Mouse (Mus musculus) spleen, adult 12 weeks (tissue): Measurements from ENCODE around the gene Egflam.

Experiments used
- DNase-seq: peaks from one replicate; pipeline ENCODE4 v3.0.0; 2022; ENCODE audit warnings: low spot score

The Egflam gene

DNA sequence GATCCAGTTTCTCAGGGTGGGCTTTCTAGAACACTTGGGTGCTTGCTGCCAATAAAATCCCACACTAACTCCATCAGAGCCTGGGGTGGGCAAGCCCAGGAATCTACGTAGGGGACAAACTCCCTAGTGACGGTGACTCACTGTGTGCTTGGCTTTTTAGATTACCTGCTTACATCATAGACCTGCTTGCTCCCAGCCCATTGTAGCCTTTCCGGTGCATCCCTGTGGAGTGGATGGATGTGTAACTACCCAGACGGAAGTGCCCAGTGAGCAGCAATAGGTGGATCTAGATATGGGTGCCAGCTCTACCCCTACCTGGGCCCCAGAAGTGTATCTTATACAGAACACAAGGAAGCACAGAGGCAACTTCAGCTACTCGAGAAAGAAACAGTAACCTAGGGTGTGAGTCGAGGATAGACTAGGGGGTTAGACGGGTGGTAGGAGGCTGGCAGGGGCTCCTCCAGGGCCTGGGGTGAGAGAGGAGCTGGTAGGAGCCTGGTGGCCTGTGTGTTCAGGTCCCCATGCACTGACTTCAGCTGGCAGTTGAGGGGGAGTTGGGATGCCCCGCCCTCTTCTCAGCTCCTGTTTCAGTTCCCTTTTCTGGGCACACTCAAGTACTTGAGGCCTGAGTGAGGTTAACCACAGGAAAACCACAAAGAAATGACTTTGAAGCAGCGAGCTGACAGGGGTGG, 181.5 kb downstream of the Egflam start:
- peak; percentile 30 for DNase-seq

DNA sequence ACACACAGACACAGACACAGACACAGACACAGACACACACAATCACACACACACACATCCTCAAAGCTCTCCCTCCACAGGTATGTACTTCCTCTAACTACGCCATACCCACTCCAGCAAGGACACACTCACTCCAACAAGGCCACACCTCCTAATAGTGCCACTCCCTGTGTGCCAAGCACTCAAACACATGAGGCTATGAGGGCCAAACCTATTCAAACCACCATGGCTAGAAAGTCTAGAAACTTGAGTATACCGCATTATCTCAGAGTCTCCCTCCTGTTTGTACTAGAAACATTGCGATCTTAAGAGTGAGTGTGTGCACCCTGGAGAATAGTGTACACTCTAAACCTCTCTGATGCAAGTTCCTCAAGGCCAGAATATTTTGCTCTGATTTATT, 182.3 kb downstream of the Egflam start:
- no peak for DNase-seq

DNA sequence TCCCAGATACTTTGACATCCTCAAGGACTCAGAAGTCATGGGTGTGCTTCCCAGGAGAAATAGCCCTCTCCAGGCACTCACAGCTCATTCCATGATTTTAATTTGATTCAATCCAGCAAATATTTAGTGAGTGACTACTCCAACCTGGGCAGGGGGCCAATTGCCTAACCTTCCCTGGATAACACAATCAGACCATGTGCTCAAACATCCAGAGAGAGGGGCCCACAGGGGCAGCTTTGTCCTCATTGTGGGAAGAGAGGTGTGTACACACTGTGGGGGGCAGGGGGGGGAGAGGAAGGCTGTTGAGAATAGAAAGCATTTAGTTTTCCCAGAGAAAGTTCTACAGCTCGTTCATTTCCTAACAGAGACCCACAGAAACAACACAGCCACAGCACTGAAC, 184.5 kb downstream of the Egflam start:
- DNase-seq, result no peak

DNA sequence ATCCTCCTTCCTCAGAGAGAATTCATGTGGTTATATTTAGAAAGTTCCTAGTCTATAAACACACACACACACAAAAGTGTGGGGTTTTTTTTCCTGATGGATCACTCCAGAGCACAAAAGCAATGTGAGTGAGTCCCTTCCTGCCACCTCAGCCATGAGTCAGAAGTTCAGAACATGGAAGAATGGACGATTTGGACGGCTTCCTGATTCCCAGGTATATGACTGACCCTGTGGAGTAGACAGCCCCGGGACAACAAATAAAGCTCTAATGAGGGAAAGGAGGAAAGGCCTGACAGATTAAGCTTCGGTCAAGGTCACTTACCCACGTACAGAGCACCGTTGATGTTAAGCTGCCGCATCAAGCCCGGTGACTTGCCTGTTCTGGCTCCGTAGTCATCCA, 190.0 kb downstream of the Egflam start:
- DNase-seq, result no peak

DNA sequence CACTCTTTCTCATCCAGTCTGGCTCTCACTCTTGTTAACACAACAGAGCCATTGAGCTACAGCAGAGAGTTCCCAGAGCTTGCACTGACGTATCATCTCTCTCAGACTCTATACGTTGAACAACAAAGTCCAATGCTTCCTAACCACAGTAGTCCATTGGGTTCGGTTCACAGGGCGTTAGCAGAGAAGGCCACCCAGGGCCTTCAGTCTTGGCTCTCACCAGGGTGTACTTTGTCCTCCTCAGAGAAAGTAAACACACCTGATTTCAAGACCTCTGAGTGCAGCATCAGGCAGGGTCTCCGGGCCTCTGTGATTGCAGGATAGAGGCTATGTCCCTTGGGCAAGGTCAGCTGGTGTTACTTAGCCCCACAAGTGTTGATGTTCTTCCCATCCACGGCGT, 190.9 kb downstream of the Egflam start:
- DNase-seq, result no peak

DNA sequence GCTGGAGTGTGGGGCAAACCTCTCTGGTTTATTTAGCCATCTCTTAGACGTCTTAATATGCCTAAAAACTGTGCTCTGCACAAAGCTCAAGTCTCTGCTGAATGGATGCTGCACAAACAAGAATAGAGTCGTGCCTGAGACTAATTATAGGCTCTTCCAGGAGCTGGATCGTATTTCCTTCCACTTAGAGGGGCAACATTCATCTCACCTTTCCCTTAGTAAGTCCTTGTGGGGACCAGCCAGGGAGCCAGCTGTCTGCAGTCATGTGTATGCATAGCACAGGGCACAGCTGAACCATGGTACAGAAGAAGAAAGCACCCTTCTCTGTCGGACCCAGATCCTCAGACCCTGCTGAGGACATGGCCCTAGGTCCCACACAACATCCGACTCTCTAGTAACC, 192.1 kb downstream of the Egflam start:
- no peak for DNase-seq

DNA sequence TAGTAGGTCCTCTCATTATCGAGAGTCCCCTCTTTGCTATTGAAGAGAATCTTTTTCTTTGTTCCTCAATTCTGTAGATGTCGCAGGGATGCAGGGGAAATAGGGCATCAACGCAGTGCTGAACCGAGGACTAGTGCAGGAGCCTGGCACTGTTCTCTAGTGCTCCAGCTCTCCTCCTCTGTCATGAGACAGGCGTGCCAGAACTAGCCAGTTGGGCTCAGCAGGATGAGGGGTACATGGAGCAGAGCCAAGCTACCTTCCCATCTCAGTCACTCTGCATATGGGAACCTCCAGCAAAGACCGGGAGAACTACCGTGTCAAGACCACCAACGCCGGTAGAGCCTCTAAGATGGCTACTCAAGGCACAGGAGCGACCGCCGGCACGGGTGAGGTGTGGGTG, 193.3 kb downstream of the Egflam start:
- no peak for DNase-seq

DNA sequence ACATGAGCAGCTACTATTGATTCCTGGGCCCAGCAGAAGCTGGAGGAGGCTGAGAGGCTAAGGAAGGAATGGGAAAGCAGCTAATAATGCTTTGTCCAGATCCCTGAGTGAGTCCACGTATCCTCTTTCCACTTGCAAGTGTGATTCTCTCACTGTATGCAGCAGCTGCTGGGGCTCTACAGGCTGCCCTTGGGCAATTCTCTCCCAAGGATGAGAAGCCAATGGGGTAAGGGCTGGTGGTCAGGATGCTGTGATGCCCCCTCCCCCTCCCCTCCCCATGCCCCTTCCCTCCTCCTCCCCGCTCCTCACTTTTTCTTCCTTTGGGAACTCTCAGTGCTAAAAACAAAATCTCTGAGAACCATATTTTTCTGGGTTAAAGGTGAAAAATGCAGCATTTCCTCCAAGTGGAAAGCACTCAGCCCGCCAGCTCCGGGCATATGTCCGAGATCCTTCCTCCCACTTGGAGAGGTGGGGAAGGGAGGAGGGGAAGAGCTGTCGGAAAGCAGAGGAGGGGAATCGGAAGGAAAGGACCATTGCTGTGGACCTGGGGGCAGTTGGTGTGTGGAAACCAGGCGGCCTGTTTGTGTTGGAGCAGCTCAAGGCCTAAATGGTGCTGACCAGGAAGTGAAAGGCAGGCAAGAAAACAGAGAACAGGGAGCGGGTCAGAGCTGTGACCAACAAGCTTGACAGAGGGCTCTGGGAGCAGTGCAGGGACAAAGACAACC, 194.4 kb downstream of the Egflam start:
- DNase-seq, result no peak

DNA sequence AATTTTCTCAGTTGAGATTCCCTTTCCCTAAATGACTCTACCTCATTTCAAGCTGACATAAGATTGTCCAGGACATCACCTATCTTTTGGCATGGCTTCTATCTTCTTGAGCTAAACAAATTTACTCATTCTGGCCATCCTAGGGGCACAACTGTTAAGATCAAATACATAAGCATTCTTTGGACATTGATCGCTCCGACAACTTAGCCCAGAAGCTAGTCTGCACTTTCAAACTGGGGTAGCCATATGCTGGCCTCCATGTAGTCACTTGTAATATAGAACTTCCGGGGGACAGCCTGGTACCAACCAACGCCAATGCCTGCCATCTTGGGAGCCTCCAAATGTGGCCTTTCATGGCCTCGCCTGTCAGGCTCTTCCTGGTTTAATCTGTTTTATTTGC, 195.2 kb downstream of the Egflam start:
- no peak for DNase-seq

DNA sequence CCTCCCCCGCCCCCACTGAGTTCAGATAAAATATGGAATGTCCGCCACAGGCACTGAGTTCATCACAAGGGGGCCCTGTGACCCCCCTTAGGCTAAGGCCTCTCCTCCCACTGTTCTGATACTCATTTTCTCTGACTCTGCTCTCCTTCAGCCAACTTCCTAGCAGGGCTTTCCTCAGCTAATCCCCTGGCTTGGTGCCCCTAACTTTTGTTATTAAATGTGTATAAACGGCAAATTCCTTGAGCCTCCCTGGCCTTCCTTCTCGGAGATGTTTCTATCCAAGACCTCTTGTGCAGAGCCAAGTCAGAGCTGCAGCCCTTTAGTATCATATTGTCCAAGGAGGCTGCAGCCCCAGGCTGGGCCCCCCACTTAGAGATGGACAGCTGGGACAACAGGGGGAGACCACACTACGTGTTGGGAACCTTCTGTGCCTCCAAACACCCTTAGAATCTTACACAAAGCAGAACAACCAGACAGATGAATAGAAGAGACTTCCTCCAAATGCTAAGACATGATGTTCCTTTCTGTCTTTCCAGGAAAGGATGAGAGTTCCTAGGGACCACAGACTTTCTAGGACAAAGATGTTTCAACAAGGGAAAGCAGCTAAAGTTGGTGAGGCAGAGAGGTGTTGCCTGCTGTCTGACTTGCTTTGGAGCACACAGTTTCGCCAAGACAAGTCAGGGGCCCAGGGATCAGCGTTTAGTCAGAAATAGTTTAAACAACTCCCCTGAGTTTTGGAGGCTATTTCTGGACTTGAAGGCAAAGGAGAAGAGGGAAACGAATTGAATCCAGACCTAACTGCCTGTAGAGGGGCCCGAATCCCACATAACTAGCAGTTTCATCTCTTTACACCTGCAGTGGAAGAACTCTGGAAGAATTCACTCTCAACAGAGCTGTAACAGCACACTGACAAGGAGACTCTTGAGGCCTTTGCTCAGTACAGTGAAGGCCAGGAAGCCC, 196.5 kb downstream of the Egflam start:
- DNase-seq, result no peak

DNA sequence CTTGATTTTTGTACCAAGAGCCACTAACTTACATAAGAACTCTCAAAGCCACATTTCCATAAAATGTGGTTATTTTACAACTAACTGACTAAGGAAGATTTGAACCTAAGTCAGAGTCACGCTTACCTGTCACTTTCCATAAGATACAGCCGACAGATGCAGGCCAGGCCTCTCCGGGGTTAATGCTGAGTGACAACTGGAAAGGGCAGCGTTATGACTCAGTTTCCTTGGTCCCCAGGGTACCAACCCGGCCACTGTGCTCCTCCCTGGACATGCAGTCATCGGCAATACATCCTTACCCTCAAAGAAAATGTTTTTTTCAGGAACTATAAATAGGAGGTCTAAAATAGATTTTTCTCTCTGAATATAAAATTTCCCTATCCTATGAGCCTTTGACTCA, 197.9 kb downstream of the Egflam start:
- no peak for DNase-seq

DNA sequence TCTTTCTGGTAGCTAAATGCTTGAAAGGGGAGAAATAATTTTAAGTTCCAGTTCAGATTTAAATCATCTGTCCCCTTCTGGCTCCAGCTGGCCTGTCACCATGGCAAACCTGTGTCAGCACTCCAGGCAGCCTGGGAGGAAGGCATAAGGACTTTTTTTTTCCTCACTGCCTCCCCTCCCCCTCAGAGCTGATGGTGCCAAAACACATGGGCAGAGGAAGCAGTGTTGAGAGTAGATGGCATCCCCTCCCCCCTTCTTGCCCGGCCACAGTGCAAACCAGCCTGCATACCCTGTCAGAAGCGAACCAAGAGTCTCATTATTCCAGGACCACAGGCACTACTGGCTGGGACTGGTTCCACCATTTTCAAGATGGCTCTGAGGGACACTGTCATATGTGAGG, 199.4 kb downstream of the Egflam start:
- DNase-seq, result no peak

DNA sequence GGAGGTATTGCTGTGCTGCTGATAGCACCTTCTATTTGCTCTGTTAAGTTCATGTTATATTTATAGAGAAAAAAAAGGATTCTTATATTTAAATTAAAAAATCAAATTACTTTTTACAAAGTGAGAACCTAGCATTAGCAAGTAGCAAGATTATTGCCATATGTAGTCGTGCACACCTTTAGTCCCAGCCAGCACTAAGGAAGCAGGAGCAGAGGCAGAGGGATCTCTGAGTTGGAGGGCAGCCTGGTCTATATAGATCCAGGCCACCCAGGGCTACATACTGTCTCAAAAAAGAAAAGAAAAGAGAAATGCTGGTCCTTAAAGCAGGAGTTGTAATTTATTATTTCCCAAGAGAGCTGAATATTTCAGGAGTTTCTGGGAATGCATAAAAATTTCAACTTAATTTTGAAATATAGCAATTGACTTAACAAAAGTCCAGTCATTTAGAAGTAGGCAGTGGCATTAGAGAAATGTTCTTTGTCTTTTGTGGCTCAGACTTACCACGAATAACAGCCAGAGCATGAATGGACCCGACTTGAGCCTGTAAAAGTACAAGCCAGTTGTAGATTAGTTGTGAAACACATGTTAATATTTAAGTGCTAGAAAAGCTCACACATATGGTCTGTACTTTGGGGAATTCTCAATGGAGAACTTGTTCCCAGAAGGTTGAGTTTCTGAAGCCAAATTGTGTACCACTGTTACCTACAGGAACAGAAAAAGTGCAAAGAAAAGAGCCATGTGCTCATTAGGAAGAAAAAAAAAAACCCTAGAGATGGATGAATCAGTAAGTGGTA, 200.3 kb downstream of the Egflam start:
- no peak for DNase-seq

DNA sequence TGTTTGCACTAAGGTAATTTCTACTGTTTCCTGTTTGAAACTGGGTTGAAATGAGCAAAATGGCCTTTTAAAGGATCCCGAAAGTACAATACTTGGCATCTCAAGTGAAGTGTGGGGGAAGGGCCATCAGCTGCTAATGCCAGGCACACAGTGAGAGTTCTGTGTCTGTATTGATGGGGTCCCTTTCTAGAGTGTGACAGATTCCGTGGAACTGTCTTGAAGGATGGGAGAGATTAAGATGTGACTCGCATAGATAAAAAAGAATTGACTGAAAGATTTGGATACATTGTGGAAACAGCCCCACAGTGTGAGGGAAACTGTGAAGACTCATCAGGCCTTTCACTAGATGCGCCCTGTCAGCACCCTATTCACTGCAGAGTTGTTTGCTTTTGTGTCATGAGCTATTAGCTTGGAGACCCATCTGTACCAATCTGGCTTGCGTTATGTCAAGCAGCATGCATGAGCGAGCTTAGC, 203.4 kb downstream of the Egflam start:
- DNase-seq, result no peak

DNA sequence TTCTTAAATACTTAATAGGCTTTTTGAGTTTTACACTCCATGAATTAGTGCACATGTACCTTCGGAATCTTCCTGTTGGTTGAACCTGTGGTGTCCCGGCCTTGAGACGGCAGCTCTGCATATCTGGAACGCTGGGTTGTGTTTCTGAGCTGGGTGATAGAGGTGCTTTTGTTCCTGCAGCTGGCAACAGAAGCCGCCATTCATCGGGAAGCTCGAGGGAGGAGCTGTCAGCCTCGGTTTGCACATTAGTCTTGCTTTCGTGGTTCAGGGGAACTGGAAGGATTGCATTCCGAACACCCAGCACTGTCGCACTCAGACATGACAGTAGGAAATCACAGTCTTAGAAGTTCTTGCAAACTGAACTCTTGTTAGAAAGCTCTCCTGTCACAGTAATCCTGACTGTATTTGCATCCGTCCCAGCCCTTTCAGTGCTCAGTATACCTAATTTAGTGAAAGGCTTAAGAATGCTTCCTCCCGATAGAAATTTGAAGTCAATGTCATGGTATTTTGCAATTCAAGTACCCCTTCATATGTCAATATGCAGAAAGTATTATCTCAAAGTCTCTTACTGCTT, 204.0 kb downstream of the Egflam start:
- no peak for DNase-seq

DNA sequence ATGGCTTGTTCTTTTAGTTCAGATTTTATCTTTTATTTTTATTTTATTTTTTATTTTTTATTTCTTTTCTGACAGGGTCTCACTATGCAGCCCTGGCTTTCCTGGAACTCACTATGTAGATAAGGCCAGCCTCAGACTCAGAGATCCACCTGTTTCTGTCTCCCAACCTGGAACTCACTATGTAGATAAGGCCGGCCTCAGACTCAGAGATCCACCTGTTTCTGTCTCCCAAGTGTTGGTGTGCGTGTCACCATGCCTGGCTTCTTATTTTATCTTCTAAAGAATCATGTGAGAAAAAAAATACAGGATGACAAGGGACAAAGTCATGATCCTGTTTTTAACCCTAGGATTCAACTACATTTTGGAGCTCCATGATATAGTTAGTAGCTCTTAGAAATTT, 205.6 kb downstream of the Egflam start:
- no peak for DNase-seq

DNA sequence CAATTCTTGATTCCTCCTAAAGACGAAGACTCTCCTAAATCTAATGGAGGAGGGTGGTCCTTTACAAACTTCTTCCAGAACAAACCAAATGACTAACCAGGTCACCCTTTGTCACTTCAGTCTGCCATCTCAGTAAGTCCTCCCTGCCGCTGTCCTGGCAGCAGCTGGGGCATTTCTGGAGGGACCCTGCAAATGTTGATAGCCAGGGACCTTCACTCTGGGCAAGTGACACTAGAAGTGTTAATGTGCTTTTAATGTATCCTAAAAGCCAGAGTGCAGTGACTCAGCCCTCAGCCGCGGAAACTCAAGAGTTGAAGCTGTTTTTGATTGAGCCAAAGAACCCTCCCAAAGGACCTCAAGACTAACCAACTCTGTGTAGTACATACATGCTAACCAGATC, 207.1 kb downstream of the Egflam start:
- DNase-seq, result no peak

DNA sequence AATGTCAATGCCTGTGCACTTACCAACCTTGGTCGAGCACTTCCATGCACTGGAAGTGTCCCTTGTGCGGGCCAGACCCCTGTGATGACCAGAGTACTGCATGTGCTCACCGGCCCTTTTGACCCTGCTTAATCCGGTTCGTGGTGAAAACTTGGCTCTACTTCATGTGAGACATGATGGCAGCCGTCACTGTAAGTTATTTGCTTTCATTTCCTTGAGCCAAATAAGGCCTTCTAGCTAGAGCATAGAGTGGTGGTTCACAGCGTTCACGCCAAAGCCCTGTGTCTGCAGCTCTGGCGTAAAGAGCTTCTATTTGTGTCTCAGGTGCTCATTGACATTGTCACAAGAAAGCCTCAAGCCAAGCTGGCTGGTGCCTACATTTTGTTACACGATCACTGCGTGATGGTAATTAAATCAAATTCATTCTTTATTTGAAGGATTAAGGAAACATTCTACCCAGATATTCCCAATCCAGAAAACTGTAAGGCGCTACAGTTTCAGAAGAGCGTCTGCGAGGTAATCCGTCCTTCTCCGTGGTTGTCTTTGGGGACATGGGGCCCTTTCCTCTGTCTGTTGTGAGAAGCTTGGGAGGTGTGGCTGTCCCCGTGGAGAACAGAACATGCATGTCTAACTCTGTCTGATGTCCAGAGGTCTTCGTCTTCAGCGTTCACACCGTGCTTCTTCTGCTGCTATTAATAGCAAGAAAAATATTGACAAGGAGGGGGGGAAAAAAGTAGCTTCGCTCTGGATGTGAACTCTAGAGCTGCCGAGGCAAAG, 208.3 kb downstream of the Egflam start:
- DNase-seq, result no peak

DNA sequence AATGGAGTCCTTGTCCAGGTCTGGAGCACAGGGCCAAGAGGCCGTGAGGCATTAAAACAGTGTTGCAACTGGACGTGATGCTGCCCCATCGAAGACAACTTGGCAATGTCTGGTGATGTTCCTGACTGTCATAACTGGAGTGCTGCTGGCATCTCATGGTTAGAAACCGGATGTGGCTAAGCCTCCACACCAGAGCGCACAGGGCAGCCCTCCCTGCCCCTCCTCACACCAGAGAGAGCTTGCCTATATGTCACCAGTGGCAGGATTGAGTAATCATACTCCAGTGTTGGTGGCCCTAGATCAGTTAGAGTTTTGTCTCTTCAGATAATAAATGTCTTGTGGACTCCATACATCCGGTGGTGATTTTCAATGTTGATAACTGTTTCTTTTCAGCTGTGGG, 210.5 kb downstream of the Egflam start:
- no peak for DNase-seq

DNA sequence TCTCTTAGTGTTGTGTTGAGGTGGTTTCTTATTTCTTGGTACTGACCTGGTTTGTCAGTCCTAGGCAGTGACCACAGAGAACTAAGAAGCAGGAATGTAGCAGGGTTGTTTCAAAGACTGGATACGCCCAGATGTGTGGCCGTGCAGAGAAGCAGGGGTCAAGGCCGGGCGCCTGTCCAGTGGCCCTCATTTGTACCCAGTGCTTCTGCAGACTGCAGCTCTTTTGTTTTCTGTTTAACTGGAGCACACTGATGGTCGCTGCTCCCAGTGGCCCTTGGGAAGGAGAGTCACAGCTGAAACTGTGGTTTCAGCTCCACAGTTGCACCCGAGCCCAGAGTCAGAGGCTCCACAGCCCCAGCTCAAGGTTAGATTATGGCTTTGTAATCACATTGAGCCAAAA, 217.6 kb downstream of the Egflam start:
- DNase-seq, result no peak

DNA sequence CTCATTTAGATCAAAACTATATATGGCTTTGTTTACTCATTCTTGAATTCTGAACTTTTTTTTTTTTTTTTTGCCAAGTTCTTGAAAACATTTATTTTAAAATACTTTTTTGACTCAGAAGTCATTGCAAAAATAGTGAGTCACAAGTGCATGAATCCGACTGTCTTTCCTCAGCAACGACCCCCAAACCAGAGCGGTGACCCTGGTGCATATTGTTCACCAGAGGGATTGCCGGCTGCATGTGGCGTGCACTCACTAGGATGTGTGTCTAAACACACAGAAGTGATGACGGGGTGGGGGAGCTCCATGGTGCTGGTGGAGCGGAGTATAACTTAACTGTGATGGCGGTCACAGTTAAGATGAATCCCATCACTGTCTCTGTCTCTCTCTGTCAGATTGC, 224.4 kb downstream of the Egflam start:
- no peak for DNase-seq
